Mouse (Mus musculus): ENCODE results near the gene Foxm1.
"Not testable (repeated sequence)": the region's sequence is repeated elsewhere in the genome, so short reads cannot be mapped to it uniquely, and the experiment has no call there.

Foxm1 gene

DNA sequence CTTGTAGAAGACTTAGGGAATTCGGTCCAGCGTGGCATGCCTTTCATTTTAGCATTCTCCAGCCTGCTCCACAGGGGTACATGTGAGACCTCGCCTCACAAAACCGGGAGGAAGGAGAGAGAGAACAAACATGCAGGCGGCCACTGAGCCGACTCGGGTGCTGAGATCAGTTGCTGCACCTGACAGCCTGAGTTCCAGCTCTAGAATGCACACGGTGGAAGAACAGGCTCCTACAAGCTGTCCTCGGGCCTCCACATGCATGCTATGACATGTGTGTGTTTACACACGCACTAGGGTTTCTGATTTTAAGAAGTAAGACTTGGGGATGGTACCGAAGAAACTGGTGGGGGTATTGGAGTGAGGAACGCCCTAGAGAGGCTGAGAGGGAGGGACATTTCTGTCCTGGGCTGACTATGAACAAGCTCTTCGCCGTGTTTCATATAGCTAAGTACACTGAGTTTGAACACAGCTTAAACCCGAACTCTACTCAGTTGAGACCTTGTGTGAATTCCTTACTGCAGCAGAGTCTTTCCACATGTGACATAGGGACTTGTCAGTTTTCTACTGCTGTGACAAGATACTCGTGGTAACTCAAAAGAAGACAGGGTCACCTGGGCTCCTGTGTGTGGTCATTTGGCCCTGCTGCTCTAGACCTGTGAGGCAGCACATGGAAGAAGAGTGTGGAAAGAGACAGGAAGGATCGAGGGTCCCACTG is 13.8 kb downstream of the Foxm1 start:
- DNase-seq (ENCODE audit: low spot score in 2 of 2) = no peak

DNA sequence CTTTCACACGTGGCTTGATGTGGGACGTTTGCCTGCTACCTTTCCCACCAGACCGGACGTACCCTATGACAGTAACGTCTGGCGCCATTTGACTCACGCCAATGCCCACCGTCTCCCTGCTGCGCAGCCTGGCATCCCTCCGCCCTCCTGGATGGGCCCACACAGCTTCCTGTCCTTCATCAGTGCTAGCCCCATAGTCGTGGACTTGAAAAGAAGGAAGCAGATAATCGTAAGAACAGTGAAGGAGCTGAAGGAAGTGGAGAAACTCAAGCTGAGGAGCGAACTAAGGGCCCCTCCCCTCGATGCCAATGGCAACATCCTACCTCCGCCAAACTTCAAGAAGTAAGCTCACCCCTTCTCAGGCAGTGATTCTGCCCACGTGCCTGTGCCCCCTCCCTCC is 16.9 kb downstream of the Foxm1 start:
- DNase-seq (ENCODE audit: low spot score in 2 of 2) = no peak

DNA sequence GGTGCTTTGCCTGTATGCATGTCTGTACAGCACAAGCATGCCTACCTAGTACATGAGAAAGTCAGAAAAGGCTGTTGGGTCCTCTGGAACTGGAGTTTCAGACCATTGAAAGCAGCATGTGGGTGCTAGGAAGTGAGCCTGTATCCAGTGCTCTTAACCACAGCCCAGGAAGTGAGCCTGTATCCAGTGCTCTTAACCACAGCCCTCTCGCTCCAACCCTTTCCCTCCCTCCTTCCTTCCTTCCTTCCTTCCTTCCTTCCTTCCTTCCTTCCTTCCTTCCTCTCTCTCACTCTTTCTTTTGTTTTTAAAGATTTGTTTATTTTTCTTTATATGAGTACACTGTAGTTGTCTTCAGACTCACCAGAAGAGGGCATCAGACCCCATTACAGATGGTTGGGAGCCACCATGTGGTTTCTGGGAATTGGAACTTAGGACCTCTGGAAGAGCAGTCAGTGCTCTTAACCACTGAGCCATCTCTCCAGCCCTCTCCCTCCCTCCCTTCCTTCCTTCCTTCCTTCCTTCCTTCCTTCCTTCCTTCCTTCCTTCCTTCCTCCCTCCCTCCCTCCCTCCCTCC is 17.9 kb downstream of the Foxm1 start:
- not testable (repeated sequence) for DNase-seq (ENCODE audit: low spot score in 2 of 2)

DNA sequence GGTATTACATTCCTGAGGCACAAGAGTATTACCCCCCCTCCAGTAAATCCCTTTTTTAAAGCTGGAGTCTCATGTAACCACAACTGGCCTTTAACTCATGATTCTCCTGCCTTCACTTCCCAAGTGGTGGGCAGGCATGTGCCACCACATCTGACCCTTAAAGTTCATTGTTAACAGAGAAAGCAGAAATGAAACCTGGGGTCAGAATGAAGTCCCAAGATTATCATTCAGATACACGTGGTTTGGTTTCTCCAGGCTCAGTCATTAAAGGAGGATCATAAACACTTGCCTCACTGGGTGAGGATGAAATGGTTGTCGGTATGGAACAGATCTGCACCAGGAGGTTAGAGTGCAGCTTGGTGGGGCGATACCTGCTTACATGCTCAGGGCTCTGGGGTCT is 18.5 kb downstream of the Foxm1 start:
- DNase-seq (ENCODE audit: low spot score in 2 of 2) = no peak

DNA sequence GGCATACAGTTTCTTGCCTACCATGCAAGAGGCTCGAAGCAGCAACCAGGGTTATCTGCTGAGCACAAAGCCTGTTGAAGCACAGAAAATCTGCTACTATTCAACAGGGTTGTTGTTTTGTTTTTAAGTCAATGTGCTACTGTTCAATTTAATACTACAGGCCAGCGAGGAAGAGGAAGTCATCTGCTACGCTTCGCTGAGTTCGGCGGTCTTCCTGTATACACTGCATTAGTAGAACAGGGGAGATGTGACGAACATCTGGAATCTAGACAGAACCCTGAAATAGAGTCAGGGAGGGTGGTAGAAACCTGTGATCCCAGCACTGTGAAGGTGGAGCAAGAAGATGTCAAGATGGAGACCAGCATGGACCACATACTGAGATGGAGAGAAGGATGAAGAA is 21.0 kb downstream of the Foxm1 start:
- DNase-seq (ENCODE audit: low spot score in 2 of 2) = no peak

DNA sequence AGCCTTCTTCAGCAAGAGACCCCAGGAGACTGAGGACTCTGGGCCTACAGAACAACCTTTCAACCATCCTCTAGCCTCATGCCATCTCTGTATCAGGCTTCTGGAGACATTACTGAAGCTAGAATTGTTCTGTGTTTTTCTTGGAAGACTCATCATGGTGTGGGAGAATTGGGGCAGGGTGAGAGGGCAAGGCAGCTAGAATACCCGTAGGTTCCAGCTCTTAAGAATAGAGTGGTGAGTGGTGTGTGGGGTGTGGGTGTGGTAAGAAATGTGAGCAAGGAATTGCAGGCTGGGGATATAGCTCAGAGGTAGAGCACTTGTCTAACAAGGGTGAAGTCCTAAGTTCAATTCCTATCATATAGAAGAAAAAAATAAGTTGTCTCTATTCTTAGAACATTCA is 22.3 kb downstream of the Foxm1 start:
- DNase-seq (ENCODE audit: low spot score in 2 of 2) = no peak

DNA sequence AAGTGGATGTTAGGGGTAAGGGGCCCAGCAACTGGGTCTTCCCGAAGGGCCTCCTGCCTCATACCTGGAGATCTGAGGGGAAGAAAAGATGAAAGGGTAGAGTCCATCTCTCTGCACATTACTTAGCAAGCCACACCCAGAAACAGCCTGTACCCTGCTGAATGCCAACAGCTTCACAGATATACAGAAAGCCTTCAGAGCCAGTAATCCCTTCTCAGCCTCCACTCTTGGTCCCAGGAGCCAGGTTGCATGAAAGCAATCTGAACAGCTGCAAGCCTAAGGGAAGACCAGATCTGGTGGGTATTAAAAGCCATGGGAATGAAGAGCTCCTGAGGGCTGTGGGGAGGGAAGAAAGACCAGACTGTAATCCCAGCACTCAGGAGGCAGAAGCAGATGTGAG is 26.4 kb downstream of the Foxm1 start:
- DNase-seq (ENCODE audit: low spot score in 2 of 2) = no peak

DNA sequence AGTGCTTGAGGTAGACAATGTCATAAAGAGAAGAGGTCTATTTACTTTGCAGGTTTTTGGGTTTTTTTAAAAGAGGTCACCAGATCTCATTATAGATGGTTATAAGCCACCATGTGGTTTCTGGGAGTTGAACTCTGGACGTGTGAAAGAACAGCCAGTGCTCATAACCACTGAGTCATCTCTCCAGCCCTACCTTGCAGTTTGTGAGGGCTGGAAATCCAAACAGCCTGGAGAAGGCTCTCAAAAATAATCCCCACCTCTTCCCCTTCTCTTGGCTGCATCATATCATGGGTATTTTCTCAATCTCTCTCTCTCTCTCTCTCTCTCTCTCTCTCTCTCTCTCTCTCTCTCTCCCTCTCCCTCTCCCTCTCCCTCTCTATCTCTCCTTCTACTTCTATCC is 27.9 kb downstream of the Foxm1 start:
- DNase-seq (ENCODE audit: low spot score in 2 of 2) = no peak

DNA sequence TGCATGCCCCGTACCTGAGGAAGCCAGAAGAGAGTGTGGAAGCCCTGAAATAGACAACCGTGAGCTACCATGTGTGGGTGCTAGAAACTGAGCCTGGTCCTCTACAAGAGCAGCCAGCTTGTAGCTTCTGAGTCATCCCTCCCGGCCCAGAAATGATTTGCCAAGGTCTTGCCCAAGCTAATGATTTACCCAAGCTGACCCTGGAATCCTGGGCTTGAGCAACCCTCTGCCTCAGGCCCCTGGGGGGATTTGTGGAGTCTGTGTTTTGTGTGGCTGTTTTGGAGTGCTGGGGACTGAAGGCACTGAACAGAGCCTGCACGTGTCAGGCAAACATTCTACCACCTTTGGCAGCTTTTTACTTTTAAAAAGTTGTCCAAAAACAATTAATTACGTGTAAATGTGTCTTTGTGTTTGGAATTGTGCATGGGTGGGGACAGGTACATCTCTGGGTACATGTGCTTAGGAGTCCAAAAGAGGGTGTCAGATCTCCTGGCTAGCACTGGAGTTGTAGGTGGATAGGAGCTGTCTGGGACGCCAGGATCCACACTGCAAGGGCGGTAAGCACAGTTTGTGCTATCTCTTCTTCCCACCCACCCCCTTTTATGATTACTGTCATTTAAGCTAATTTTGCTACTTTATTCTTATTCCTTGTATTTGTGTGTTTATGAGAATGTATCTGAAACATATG is 35.0 kb downstream of the Foxm1 start:
- DNase-seq (ENCODE audit: low spot score in 2 of 2) = no peak

DNA sequence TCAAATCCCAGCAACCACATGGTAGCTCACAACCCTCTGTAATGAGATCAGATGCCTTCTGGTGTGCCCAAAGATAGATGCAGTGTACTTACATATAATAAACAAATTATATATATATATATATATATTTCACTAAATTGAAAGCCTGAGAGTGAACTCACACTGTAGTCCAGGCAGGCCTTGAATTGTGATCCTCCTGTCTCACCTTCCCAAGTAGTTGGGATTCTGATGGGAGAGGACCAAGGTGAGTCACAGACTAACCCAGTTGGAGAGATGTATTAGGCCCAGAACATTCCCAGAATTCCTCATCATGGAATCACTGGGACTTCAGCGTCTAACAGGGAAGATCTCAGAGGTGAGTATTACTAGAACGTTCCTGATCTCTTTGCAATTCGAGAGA is 36.2 kb downstream of the Foxm1 start, which contains the start of gene Nrip2:
Gene Nrip2, plus strand, starts transcription at position 301 of the 400 bp plus-strand sequence.
- no peak for DNase-seq (ENCODE audit: low spot score in 2 of 2)

DNA sequence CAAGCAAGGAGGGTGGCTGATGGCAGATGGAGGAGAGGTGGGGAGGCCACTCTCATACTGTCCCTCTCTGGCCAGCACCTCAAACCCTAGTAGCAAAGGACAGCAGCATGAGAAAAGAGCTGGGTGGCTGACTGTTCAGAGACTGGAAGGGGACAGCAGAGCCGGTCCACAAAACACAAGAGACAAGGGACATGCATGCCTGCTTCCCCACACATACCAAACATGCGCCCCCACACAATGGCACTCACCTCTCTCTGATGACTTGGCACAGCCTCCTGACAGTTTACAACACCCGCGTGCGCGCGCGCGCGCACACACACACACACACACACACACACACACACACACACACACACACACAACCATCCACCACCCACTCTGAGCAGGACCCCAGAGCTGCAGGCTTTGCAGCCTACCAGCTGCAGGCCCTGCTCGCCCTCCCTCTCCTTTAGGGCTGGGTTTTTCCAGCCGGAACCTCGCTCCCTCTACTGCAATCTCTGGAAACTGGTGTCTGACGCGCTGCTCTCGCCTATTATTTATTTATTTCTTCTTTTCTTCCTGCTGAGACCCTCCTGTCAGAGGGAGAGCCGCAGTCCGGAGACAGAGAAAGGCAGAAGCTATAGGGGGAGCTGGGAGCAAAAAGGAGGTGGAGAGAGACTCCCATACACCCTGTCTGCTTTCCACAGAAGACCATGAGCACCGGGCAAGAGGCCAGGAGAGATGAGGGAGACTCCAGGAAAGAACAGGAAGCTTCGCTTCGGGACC is 36.8 kb downstream of the Foxm1 start:
- DNase-seq (ENCODE audit: low spot score in 2 of 2) = peak; percentile 37 to 46

DNA sequence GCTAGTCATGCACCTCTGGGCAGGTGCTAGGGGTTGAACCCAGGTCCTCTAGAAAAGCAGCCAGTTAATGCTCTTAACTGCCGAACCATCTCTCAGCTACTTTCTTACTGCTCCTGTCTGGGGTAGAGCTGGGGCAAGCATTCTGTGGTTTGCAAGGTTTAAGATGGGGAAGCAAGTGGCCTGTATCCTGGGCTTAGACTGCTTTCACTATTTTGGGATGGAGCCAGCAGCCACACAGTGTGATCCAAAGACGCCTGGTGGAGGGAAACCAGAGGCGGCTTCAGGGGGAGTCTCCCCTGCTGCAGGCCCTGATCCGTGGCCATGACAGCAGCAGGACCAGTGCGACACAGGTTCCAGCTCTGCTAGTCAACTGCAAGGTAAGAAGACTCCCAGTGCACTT is 41.9 kb downstream of the Foxm1 start:
- DNase-seq (ENCODE audit: low spot score in 2 of 2) = no peak

DNA sequence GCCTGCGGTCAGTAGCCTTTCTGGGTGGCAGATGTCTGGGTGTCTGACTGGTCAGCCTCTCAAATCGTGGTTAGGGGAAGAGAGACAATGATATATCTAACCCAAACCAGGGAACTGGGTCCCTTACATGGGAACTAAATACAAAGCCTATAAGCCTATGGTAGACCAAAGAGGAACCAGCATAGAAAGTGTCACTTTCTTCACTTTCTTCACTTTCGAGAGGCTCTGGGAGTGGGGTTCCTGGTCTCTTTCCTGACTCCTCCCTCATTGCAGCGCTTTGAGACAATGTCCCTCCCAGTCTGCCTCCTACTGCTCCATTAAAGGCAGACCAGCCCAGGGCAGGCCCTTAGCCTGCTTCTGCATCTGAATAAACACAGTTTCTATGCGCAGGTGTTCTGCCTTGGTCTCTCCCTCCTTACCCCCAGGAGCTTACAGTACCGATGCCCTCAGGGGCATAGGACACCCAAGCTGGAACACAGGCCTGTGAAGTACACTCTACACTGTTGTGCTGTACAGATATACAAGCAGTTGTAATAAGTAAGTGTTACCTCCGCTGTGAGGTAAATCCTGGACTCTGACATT is 45.9 kb downstream of the Foxm1 start:
- no peak for DNase-seq (ENCODE audit: low spot score in 2 of 2)

DNA sequence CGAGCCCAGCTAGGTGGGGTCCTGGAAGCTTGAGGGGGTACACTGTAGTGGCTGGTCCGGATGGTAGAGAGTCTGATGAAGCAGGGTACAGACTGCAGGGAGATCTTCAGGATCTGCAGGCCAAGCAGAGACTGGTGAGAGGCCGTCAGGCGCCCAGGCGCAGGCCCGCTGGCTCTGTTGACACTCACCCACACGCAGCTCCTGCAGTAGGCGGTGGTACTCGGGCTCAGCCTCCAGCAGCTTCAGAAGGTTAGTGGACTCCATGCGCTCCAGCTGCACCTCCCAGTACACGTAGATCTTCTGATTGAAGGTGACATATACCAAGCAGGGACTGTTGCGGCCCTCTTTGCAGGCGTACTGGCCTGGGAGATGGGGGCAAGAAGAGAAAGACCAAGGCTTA is 47.5 kb downstream of the Foxm1 start:
- DNase-seq (ENCODE audit: low spot score in 2 of 2) = no peak

DNA sequence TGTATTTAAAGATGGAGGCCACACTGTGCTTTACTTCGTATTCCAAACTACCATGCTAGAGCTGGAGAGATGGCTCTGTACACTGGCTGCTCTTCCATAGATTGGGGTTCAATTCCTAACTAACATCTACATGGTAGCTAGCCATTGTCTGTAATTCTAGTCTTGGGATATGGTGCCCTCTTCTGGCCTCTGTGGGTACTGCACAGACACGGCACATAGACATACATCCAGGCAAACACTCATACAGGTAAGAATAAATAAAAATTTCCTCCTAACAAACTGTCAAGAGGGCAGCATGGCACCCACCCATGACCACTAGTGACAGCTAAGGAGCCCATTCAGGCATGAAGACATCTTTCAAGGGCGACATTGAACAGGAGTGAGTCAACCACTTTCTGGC is 48.3 kb downstream of the Foxm1 start:
- peak; percentile 41 to 76 for DNase-seq (ENCODE audit: low spot score in 2 of 2)

DNA sequence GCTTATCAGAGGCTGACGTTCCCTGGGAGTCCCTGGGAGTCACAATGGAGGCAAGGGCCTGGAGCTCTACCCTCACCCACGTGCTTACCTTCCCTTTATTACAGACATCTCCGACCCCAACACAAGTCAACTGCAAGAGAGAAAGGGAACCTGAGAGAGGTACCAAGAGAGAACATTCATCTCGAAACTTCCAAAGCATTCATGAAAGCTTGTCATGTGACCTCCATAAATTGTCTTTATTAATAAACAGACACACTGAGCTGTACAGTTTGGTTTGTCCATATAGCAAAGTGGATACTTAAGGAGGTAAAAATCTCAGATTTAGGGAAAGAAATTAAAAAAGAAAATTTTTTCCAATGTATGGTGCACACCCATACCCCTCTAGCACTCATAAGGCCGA is 53.4 kb downstream of the Foxm1 start:
- DNase-seq (ENCODE audit: low spot score in 2 of 2) = no peak

DNA sequence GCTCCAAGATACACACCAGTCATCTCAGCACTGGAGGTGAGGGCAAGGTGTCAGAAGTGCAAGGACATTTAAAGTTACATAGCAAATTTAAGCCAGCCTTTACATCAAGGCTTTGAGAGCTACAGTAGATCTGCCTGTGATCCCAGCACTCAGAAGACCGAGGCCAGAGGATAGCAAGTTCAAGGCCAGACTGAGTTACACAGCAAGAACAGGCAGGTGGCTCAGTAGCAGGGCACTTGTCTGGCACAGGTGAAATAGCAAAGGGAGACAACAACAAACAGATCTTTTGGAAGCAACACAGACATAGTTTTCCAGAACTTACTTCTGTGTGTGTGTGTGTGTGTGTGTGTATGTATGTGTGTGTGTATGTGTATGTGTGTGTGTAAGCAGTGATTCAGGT is 55.3 kb downstream of the Foxm1 start:
- DNase-seq (ENCODE audit: low spot score in 2 of 2) = no peak

DNA sequence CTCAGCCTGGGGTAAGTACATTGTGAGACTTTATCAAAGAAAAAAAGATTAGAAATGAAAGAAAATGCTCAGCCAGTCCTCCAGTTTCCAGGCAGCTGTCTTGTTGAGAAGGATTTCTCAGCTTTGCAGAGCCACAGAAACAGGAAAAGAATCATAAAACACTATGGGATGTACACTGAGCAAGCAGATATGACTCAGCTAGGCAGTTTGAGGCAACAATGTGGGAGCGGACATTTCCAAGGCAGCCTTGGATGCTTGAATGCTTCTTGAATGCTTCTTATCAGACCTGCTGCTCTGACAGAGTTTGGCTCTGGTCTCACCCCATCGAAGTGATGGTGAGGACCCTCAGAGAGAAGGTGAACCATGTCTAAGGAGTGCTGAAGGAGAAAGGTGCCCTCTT is 58.3 kb downstream of the Foxm1 start:
- no peak for DNase-seq (ENCODE audit: low spot score in 2 of 2)

DNA sequence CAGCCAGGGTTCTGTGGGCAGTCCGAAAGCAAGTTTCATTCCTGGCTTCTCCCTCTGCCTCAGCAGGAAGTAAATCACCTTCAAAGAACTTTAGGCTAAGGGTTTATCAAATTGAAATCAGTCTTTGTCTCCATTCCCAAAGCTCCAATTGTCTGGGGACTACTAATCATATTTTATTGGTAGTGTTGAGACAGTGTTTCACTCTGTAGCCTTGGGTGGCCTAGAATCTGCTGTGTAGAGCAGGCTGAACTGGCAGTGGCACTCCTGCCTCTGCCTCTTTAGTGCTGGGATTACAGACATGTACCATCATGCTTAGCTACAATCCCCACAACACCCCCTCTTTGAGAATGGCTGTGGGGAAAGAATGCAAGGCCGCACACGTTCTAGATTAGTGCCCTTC is 58.7 kb downstream of the Foxm1 start:
- DNase-seq (ENCODE audit: low spot score in 2 of 2) = no peak

DNA sequence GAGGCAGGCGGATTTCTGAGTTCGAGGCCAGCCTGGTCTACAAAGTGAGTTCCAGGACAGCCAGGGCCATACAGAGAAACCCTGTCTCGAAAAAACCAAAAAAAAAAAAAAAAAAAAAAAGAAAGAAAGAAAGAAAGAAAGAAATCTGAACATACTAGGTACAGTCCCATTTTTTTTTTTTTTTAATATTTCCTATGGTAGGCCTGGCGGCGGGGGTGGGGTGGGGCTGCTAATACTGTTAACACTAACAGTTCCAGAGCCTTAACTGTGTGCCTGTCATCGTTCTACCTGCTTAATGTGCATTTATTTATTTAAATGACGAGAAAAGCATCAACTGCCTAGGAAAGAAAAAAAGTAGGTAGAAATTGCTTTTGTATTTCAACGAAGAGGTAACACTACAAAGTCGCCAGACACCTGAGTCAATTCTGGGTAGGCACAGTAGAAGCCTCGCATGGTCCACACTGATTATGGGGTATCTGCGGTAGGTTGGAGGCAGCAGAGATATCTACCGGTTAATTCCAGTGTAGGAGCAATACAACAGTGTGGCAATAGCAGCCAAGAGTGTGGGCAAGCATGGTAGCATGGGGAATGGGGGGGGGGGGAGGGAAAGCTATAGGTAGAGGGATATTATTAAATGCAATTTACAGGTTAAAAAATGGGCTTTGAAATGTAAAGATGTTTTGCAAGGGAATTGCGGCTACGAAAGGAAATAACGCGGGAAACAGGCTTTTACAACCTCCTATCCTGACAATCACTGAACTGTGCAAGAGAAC is 60.9 kb downstream of the Foxm1 start:
- DNase-seq (ENCODE audit: low spot score in 2 of 2) = no peak

DNA sequence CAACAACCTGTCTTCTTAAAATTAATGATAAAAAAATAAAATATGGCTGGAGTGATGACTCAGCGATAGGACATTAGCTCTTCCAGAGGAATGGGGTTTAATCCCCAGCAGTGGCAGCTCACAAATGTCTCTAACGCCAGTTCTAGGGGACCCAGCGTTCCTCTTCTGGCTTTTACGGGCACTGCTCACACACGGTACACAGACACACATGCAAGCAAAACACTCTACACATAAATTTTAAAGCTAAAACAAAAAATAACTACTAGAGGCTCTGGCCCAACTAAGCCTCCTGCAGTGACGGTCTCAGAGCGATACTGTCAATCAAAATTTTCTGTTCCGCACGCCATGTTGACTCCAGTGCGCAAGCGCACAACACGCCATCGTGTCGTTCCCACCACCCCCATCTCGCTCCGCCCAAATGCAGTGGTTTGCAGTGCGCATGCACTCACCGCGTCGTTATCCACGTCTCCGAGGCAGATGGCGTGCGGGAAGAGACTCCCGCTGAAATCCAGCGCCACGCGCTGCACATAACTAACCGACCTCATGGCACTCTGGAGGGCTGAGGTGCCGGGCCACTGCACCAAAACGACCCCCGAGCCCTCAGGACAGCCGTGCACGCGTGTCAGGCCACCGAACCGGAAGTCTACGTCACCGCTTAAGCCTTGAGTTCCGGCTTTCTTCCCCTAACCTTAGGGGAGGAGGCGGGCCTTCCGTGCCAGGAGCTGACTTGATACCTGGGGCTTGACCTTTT is 61.7 kb downstream of the Foxm1 start, which contains the start of gene Itfg2:
Gene Itfg2, minus strand, starts transcription at position 663 of the 751 bp plus-strand sequence.
- peak; percentile 94 to 96 for DNase-seq (ENCODE audit: low spot score in 2 of 2)

Data from frontal cortex, postnatal 10 days (tissue).